Mouse (Mus musculus) olfactory bulb, adult 2 months (tissue): ENCODE results near the gene Gpr1.

Experiments
- CTCF ChIP-seq: fragments of 200-500 bp; IDR thresholded peaks from 2 replicates; pipeline ENCODE4 v1.5.1; 2012; ENCODE audit warnings: low read depth, mild to moderate bottlenecking, low read length, moderate library complexity; ENCODE audit not compliant: insufficient read depth
- POLR2A ChIP-seq: fragments of 200-500 bp; IDR thresholded peaks from 2 replicates; pipeline ENCODE4 v1.6.1; 2012; ENCODE audit warnings: mild to moderate bottlenecking, low read depth, low read length, moderate library complexity; ENCODE audit not compliant: insufficient read depth

DNA sequence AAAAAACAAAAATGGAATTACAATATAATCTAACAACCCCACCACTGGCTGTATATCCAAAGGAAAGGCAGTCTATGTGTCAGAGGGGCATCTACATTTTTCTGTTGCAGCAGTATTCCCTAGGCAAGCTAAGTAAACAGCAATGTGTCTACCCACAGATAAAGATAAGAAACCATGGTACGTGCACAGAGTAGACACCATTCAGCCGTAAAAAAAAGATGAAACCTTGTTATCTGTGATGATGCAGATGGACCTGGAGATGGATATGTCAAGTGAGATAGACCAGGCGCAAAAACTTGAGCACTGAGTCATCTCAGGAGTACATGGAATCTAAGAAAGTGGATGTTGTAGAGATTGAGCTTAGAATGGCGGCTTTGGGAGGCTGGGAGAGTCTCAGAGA lies 10.7 kb upstream of the Gpr1 start:
- no peak for TF ChIP-seq CTCF
- no peak for TF ChIP-seq POLR2A
